Mouse (Mus musculus) testis, adult 2 months (tissue): ENCODE results near the gene Lrp8.

ENCODE experiments used
- CTCF ChIP-seq: fragments of 200-500 bp; IDR thresholded peaks from 2 replicates; pipeline ENCODE4 v1.5.1; 2012; ENCODE audit warnings: low read depth, mild to moderate bottlenecking, inconsistent platforms, low read length, moderate library complexity; ENCODE audit not compliant: control insufficient read depth, insufficient read depth, insufficient replicate concordance
- POLR2A ChIP-seq: fragments of 200-500 bp; IDR thresholded peaks from 2 replicates; pipeline ENCODE4 v1.6.1; 2012; ENCODE audit warnings: low read depth, mild to moderate bottlenecking, inconsistent platforms, low read length, moderate library complexity; ENCODE audit not compliant: control insufficient read depth

DNA sequence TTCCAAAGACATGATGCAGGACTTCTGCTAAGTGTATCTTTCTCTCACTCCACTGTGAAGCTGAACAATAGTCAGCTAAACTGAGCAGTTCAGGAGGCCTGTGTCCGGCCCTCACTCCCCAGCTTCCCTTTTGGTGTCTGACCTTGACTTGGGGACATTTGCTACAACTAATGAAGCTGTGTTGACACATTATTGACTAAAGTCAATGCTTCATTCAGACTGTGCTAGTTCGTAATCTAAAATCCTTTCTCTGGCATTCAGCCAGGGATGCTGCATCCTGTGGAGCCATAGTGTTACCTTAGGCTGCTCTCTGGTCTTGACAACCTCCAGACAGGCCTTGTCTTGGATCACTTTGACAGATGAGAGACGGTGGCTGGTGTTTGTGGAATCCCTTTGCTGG is 39.1 kb upstream of the Lrp8 start:
- TF ChIP-seq CTCF: no peak
- TF ChIP-seq POLR2A: no peak
